Mouse (Mus musculus): ENCODE measurements around the gene Fbxl8. TPM values are rescaled to one million over a fixed set of nuclear protein-coding genes. Genes with fewer than 3 reads are reported as not detected.
"Not testable (repeated sequence)": the region's sequence is repeated elsewhere in the genome, so short reads cannot be mapped to it uniquely, and the experiment has no call there.

Fbxl8 gene
- polyA plus RNA-seq (2015; fragmentation: Nextera tagmentation; extraction: Ambion mirVana) = 3.0 and 3.1 TPM in 2 replicates

DNA sequence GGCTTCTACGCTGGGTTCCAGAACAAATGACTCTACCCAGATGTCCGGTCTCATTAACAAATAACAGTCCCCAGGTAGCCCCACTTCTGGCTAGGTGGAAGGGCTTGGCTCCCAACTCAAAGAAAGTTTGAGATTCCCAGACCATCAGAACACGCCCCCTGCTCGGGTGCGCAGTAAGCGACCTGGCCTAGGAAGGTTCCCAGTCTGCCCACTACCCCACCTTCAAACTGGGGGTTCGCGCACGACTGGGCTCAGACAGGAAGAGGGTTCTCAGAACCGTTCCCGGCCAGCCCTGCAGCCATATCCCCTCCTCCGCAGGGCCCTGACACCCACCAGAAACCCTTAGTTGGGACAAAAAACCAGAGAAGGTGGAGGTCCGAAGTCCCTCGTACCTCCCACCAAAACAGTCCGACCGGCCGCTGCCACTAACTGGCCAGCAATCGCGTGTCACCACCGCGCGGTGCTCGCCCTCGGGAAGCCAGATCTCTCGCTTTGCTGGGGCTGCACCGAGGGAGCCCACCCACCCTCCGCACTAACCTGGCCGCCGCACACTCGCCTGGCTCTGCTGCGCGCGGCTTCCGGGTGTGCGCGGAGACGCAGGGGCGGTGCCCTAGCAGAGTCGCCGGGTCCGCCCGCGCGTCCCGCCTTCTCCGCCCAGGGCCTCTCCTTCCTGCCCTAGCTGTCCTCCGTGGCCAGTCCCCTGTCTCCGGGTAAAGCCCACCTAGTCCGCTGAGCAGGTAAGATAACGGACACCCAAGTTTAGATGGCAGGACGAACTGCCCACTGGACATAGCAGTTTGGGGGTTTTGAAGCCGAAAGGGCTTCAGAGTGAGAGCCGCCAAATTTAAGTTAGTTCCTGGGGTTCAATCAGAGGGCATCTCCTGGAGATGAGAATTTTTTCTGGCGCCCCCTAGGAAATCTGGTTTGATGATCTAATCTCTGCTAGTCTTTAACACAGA lies at the start of gene Fbxl8, which contains the start of gene Tradd:
Gene Fbxl8, plus strand, starts transcription at position 625 of the 959 bp plus-strand sequence.
Gene Tradd, minus strand, starts transcription at position 586 of the 959 bp plus-strand sequence.
- WGBS = 1% methylated on average over 50 of the region's 54 CpGs
- Histone ChIP-seq H3K36me3 (ENCODE audit: insufficient read depth, low read length) (no peaks in the 10 kb centered on the region), H3K4me1 (ENCODE audit: insufficient read depth, low read length) (peaks cover 36% of the 10 kb centered on the region), H3K9ac (replicated peaks; ENCODE audit: low read length) (peak within 1 kb of the TSS; percentile 79), H3K27ac (ENCODE audit: low read length) (no peak within 1 kb of the TSS), H3K4me2 (replicated peaks; ENCODE audit: low read depth, low read length) (peak within 1 kb of the TSS; percentile 94), H3K27me3 (ENCODE audit: insufficient read depth, low read length) (peaks cover 81% of the 10 kb centered on the region), H3K4me3 (ENCODE audit: low read length) (peak within 1 kb of the TSS; percentile 82), H3K9me3 (ENCODE audit: low read length) (peaks cover 3% of the 10 kb centered on the region; the same call in 1 of the 2 replicates)
- ATAC-seq (ENCODE audit: low FRiP score, low TSS enrichment) = peak; percentile 75

DNA sequence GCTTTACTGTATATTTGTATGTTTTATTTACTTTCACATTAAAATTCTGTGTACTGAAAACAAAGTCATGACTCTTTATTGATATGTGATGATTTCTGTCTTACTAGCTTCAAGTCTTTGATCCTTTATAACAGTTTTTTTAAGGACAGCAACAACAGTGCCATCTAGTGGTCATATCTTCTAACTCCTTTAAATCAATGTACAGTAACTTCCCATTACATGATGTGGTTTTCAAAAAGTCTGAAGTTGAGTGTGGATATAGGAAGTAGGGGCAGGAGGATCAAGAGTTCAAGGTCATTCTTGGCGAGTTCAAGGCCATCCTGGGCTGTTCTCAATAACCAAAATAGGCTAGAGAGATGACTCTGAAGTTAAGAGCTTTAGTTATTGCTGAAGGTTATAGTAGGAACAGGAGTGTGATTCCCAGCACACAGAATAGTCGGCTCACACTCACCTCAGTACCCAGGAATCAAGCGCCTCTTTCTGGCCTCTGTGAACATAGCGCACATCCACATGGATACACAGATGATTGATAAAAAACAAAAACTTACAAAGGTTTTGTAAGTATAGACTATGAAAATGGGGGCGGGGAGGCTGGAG lies 46.4 kb upstream of the Fbxl8 start:
- Histone ChIP-seq H3K4me1 (ENCODE audit: insufficient read depth, low read length) (no peaks in the 10 kb centered on the region), H3K27me3 (ENCODE audit: insufficient read depth, low read length) (no peaks in the 10 kb centered on the region), H3K4me2 (replicated peaks; ENCODE audit: low read depth, low read length) (no peak overlapping the region), H3K4me3 (ENCODE audit: low read length) (no peak overlapping the region), H3K27ac (ENCODE audit: low read length) (no peak overlapping the region), H3K9ac (replicated peaks; ENCODE audit: low read length) (no peak overlapping the region), H3K9me3 (ENCODE audit: low read length) (no peaks in the 10 kb centered on the region), H3K36me3 (ENCODE audit: insufficient read depth, low read length) (peaks cover 10% of the 10 kb centered on the region; the same call in 1 of the 2 replicates)
- no peak; the same call in 1 of the 2 replicates for ATAC-seq (ENCODE audit: low FRiP score, low TSS enrichment)
- 79% methylated on average over 5 of the region's 5 CpGs for WGBS

DNA sequence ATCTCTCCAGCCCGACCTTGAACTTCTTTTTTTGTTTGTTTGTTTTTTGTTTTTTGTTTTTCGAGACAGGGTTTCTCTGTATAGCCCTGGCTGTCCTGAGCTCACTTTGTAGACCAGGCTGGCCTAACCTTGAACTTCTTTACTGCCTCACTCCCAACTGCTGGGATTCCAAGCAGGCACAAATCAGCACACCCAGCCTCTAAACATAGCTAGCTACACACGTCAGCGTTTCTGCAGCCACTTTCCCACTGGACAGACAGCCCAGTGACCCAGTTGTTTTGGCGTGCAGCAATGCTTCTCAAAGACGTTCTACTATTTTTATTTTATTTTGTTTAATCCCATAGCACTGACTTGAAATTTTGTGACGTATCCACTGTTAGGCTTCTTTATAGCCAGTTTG lies 40.6 kb upstream of the Fbxl8 start:
- Histone ChIP-seq H3K36me3 (ENCODE audit: insufficient read depth, low read length) (no peaks in the 10 kb centered on the region), H3K9ac (replicated peaks; ENCODE audit: low read length) (no peak overlapping the region), H3K9me3 (ENCODE audit: low read length) (no peaks in the 10 kb centered on the region), H3K4me1 (ENCODE audit: insufficient read depth, low read length) (peaks cover 17% of the 10 kb centered on the region), H3K4me3 (ENCODE audit: low read length) (no peak overlapping the region), H3K27ac (ENCODE audit: low read length) (no peak overlapping the region; the same call in 1 of the 2 replicates), H3K4me2 (replicated peaks; ENCODE audit: low read depth, low read length) (no peak overlapping the region), H3K27me3 (ENCODE audit: insufficient read depth, low read length) (no peaks in the 10 kb centered on the region)
- 69% methylated on average over 7 of the region's 7 CpGs for WGBS
- no peak for ATAC-seq (ENCODE audit: low FRiP score, low TSS enrichment)

DNA sequence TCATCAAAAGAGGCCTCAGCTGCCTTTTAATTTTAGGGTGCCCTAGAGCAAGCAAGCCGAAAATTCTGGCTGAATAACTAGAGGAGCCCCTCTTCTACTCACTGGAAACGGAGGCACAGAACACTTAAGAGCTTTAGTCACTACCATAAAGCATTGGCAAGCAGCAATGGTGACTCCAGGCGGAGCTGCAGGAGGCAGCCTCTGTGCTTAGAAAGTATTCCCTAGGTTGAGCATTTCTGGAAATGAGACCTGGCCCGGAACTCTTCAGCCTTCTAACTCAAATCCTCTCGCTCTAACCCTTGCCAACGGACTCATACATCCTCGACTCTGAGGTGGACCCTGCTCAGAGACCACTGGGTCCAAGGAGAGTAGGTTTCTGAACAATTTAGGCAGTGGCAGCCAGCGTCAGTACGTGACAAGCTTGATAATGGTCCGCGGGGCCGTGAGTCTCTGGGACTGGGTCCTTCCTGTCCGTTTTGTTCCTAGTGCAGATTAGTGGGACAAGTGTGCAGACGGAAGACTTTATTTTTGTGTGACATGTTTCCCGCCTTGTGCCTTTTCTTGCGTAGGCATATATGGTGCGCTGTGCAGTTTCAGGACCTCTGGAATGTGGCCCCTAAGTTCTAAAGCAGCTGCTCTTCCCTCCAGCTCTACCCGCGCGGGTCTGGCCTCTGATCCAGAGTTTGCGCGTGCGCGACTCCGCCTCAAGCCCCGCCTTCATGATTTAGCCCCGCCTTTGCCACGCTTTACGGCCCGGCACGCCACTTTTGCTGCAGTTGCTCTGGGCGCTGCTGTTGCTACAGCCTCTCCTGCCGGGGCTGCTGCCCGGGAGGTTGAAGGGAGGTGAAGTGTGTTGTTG lies 39.8 kb upstream of the Fbxl8 start, which contains the start of gene D230025D16Rik:
Gene D230025D16Rik, plus strand, starts transcription at position 733 of the 859 bp plus-strand sequence.
- ATAC-seq (ENCODE audit: low FRiP score, low TSS enrichment) = peak; percentile 96
- Histone ChIP-seq H3K27ac (ENCODE audit: low read length) (peak within 1 kb of the TSS; percentile 91), H3K9me3 (ENCODE audit: low read length) (no peaks in the 10 kb centered on the region), H3K36me3 (ENCODE audit: insufficient read depth, low read length) (no peaks in the 10 kb centered on the region), H3K4me2 (replicated peaks; ENCODE audit: low read depth, low read length) (peak within 1 kb of the TSS; percentile 84), H3K9ac (replicated peaks; ENCODE audit: low read length) (peak within 1 kb of the TSS; percentile 93), H3K4me1 (ENCODE audit: insufficient read depth, low read length) (peaks cover 17% of the 10 kb centered on the region), H3K27me3 (ENCODE audit: insufficient read depth, low read length) (no peaks in the 10 kb centered on the region), H3K4me3 (ENCODE audit: low read length) (peak within 1 kb of the TSS; percentile 99)
- 2% methylated on average over 34 of the region's 34 CpGs for WGBS

DNA sequence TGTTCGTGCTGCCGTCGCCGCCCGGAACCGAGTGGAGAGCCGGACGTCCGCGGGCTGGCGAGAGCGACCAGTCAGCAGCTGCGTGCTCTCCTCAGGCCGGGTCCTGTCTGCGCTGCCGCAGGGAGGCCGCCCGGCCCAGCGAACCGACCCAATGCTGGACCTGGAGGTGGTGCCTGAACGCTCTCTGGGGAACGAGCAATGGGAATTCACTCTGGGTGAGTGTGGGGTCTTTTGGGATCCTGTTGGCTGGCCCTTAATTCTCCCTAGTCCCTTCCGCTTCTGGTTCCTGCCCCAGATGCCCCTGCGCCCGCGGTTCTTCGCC lies 39.2 kb upstream of the Fbxl8 start:
- WGBS = under 1% methylated on average over 25 of the region's 27 CpGs
- H3K9me3 ChIP-seq (ENCODE audit: low read length) = no peaks in the 10 kb centered on the region
- H3K4me1 ChIP-seq (ENCODE audit: insufficient read depth, low read length) = peaks cover 17% of the 10 kb centered on the region
- H3K4me3 ChIP-seq (ENCODE audit: low read length) = peak overlapping the region; percentile 99
- H3K27ac ChIP-seq (ENCODE audit: low read length) = peak overlapping the region; percentile 91
- H3K36me3 ChIP-seq (ENCODE audit: insufficient read depth, low read length) = no peaks in the 10 kb centered on the region
- no peaks in the 10 kb centered on the region for H3K27me3 ChIP-seq (ENCODE audit: insufficient read depth, low read length)
- H3K4me2 ChIP-seq (replicated peaks; ENCODE audit: low read depth, low read length) = peak overlapping the region; percentile 74
- no peak for ATAC-seq (ENCODE audit: low FRiP score, low TSS enrichment)
- H3K9ac ChIP-seq (replicated peaks; ENCODE audit: low read length) = peak overlapping the region; percentile 93

DNA sequence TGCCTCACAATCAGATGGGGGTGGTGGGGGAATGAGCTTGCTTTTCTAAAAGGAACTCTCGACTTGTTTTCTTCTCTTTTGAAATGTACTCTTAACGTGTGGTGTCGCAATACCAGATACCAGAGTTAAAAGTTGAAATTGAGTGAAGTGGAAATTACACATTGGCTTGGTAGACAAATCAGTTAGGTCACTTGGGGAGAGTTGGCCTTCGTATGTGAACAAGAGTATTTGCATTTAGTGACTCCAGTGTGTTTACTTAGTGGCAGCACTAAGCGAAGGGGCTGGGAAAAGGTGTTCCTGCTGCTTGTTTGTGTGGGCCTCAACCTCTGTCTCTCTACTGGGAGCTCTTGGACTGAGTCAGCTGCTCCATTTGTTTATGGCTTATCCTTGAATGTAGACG lies 38.5 kb upstream of the Fbxl8 start:
- Histone ChIP-seq H3K9me3 (ENCODE audit: low read length) (no peaks in the 10 kb centered on the region), H3K4me2 (replicated peaks; ENCODE audit: low read depth, low read length) (peak overlapping the region; percentile 74), H3K27ac (ENCODE audit: low read length) (no peak overlapping the region), H3K9ac (replicated peaks; ENCODE audit: low read length) (peak overlapping the region; percentile 93), H3K36me3 (ENCODE audit: insufficient read depth, low read length) (no peaks in the 10 kb centered on the region), H3K4me3 (ENCODE audit: low read length) (peak overlapping the region; percentile 99), H3K4me1 (ENCODE audit: insufficient read depth, low read length) (peaks cover 17% of the 10 kb centered on the region), H3K27me3 (ENCODE audit: insufficient read depth, low read length) (no peaks in the 10 kb centered on the region)
- 19% methylated on average over 6 of the region's 6 CpGs for WGBS
- no peak for ATAC-seq (ENCODE audit: low FRiP score, low TSS enrichment)

DNA sequence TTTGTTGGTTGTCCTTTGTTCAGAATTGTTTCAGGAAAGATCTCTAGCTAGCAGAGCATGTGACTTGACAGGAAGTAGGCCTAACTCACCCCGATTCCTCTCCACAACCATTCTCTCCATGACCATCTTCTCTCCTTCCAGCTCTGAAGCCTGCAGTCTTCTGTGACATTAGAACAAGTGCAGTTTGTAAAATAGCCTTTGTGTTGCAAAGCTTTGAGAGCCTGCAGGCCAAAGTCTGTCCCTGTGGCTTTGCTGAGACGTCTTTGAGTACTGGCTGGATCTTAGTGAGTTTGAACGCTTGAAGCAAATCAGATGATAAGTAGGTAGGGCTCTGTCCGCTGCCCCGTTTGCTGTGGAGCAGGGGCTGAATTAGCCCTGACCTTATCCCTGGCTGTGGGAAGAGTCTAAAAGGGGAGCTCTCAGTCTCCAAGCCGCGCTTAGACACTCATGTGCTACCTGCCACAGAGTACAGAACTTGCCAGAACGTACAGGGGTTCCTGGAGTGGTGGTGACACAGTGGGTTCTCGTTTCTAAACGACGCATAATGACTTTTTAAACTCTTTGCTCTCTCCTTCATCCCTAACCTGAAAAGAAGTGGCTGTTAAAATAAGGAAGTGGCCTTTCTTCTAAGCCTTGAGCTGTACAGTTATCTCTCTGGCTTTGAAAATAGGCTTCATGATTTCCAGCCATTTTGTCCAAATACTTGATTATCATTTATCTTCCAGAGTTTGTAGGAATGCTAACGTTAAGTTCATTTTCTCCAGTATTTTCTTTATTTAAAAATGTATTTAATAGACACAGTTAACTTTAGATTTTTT lies 32.7 kb upstream of the Fbxl8 start:
- WGBS = 90% methylated on average over 12 of the region's 12 CpGs
- Histone ChIP-seq H3K4me2 (replicated peaks; ENCODE audit: low read depth, low read length) (no peak overlapping the region), H3K4me1 (ENCODE audit: insufficient read depth, low read length) (0 out of 2 replicates have a peak, but pooled peaks cover 3% of the 10 kb centered on the region), H3K36me3 (ENCODE audit: insufficient read depth, low read length) (peaks cover 6% of the 10 kb centered on the region; the same call in 1 of the 2 replicates), H3K27me3 (ENCODE audit: insufficient read depth, low read length) (no peaks in the 10 kb centered on the region), H3K4me3 (ENCODE audit: low read length) (no peak overlapping the region), H3K27ac (ENCODE audit: low read length) (no peak overlapping the region), H3K9me3 (ENCODE audit: low read length) (no peaks in the 10 kb centered on the region), H3K9ac (replicated peaks; ENCODE audit: low read length) (no peak overlapping the region)
- ATAC-seq (ENCODE audit: low FRiP score, low TSS enrichment) = no peak

DNA sequence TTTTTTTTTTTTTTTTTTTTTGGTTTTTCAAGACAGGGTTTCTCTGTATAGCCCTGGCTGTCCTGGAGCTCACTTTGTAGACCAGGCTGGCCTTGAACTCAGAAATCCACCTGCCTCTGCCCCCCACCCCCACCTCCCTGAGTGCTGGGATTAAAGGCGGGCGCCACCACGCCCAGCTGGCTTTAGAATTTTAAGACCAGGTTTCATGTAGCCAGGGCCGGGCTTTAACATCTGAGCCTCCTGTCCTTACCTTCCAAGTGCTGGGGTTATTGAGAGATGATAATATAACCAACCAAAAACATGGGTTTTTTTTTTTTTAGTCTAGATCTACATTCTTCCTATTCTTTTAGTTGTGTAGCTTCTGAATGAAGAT lies 32.1 kb upstream of the Fbxl8 start:
- not testable (repeated sequence) for ATAC-seq (ENCODE audit: low FRiP score, low TSS enrichment); H3K9ac ChIP-seq (replicated peaks; ENCODE audit: low read length); H3K36me3 ChIP-seq (ENCODE audit: insufficient read depth, low read length); H3K27ac ChIP-seq (ENCODE audit: low read length); H3K4me2 ChIP-seq (replicated peaks; ENCODE audit: low read depth, low read length); H3K4me1 ChIP-seq (ENCODE audit: insufficient read depth, low read length); H3K27me3 ChIP-seq (ENCODE audit: insufficient read depth, low read length); H3K4me3 ChIP-seq (ENCODE audit: low read length); H3K9me3 ChIP-seq (ENCODE audit: low read length)
- WGBS = 92% methylated on average over 4 of the region's 4 CpGs

All from kidney, embryonic 16.5 days (tissue).